Mouse (Mus musculus) frontal cortex, postnatal 25 days (tissue): ENCODE data around the gene Adgra1.

ENCODE experiments used
- DNase-seq, 2 experiments: peaks; one replicate each; pipeline ENCODE4 v3.0.0; 2022; ENCODE audit warnings: low spot score in 2 of 2

The Adgra1 gene

GRCm38 (mm10) chr7:139850152-139850551, 16.2 kb downstream of the Adgra1 start:
- no peak for DNase-seq

- DNase-seq, result no peak
These were observed 16.7 kb downstream of the Adgra1 start for GRCm38 (mm10) chr7:139850677-139851076.

- no peak for DNase-seq
These were observed 17.1 kb downstream of the Adgra1 start for GRCm38 (mm10) chr7:139851098-139851497.

- DNase-seq, result no peak
These were observed 21.3 kb downstream of the Adgra1 start for GRCm38 (mm10) chr7:139855261-139855660.

GRCm38 (mm10) chr7:139861411-139861810, 27.4 kb downstream of the Adgra1 start:
- DNase-seq, result peak; percentile 67 to 70

GRCm38 (mm10) chr7:139863076-139863475, 29.1 kb downstream of the Adgra1 start:
- no peak for DNase-seq

GRCm38 (mm10) chr7:139864253-139864652, 30.3 kb downstream of the Adgra1 start:
- DNase-seq, result no peak

- DNase-seq, result no peak
These were observed 30.9 kb downstream of the Adgra1 start for GRCm38 (mm10) chr7:139864871-139865270.

- no peak for DNase-seq
These were observed 37.0 kb downstream of the Adgra1 start for GRCm38 (mm10) chr7:139871014-139871413.

- DNase-seq, result peak in 1 of 2 experiments; percentile 29
These were observed 43.3 kb downstream of the Adgra1 start for GRCm38 (mm10) chr7:139877167-139877792.

GRCm38 (mm10) chr7:139878122-139878521, 44.1 kb downstream of the Adgra1 start:
- no peak for DNase-seq

GRCm38 (mm10) chr7:139878621-139879020, 44.6 kb downstream of the Adgra1 start:
- no peak for DNase-seq

- no peak for DNase-seq
These were observed 49.6 kb downstream of the Adgra1 start for GRCm38 (mm10) chr7:139883545-139883944.

GRCm38 (mm10) chr7:139891779-139892178, 57.8 kb downstream of the Adgra1 start:
- no peak for DNase-seq

GRCm38 (mm10) chr7:139894655-139895557, 60.9 kb downstream of the Adgra1 start, which contains the start of gene Kndc1:
TSS of gene Kndc1 (plus strand) at chr7:139894696.
- DNase-seq, result peak; percentile 51 to 57

GRCm38 (mm10) chr7:139896271-139896670, 62.3 kb downstream of the Adgra1 start:
- DNase-seq, result no peak

GRCm38 (mm10) chr7:139896796-139897195, 62.8 kb downstream of the Adgra1 start:
- no peak for DNase-seq

- no peak for DNase-seq
These were observed 64.6 kb downstream of the Adgra1 start for GRCm38 (mm10) chr7:139898606-139899005.

GRCm38 (mm10) chr7:139899505-139899904, 65.5 kb downstream of the Adgra1 start:
- no peak for DNase-seq

GRCm38 (mm10) chr7:139900456-139900855, 66.5 kb downstream of the Adgra1 start:
- DNase-seq, result no peak

- no peak for DNase-seq
These were observed 66.9 kb downstream of the Adgra1 start for GRCm38 (mm10) chr7:139900896-139901295.

- DNase-seq, result no peak
These were observed 68.0 kb downstream of the Adgra1 start for GRCm38 (mm10) chr7:139901981-139902380.

- no peak for DNase-seq
These were observed 71.3 kb downstream of the Adgra1 start for GRCm38 (mm10) chr7:139905261-139905660.
